Mouse (Mus musculus): ENCODE results near the gene Rflna. TPM values are rescaled to one million over a fixed set of nuclear protein-coding genes. Genes with fewer than 3 reads are reported as not detected.

The Rflna gene
- total RNA-seq, 2 experiments from 2014 or later, result 1.7 to 2.2 TPM

DNA sequence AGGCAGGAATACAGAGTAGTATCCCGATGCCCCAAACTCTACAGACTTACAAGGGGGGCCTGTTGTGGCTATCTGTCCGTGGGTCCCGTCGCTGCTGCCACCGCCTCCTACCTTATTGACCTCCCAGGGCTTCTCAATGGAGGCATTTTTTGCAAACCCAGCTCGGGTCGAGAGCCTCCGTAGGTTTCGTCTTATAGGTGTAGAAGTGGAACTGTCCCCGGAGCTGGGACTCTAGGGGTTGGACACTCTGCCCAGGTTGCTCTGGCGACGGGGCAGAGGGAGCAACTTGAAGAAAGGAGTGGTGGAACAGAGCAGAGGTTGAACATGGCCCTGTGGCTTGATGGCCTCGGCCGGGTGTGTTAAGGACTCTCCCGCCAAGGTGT lies 843 bp downstream of the Rflna start:
- no peak for DNase-seq (ENCODE audit: low spot score in 2 of 2)
- intact Hi-C loops (cut with DNase I), result no loop called here

- intact Hi-C loops (cut with DNase I), result no loop called here
- DNase-seq (ENCODE audit: low spot score in 2 of 2), result no peak
Observed at GRCm38 (mm10) chr5:125005871-125006652, 3.0 kb downstream of the Rflna start.

- intact Hi-C loops (cut with DNase I), result no loop called here
- DNase-seq (ENCODE audit: low spot score in 2 of 2), result no peak
Observed at GRCm38 (mm10) chr5:125006896-125007295, 3.9 kb downstream of the Rflna start.

DNA sequence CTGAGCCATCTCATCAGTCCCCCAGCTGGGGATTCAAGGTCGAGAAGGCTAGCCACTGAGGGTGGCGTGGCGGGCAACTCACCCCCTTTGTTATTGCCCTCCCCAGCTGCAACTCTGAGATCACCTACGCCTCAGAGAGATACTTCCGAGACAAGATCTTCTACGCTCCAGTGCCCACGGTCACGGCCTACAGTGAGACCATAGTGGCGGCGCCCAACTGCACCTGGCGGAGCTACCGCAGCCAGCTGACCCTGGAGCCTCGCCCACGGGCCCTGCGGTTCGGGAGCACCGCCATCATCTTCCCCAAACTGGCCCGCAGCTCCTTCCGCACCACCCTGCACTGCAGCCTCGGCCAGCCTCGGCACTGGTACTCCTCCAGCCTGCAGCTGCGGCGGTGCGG lies 8.1 kb downstream of the Rflna start:
- DNase-seq (ENCODE audit: low spot score in 2 of 2), result no peak
- intact Hi-C loops (cut with DNase I), result loop anchor here (5.0 kb wide), 2 partner anchors 69 to 104 kb away; no protein-coding TSS in a partner anchor

DNA sequence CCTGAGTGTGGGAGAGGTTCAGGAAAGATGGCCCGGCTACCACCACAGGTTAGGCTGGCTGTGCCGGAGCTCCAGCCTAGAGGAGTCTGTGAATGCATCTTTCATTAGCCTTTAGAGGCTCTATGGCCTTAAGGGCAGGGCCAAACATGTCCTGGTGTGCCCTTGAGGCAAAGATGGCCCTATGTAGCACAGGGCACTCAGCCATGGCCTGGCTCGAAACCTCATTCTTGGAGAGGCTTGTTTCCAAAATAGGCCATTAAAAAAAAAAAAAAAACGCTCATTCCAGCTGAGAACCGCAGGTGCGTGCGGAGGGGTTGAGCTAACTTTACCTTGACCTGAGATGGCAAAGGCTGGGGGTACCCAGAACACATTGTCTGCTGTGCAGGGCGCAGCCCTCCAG lies 8.6 kb downstream of the Rflna start:
- intact Hi-C loops (cut with DNase I), result loop anchor here (5.0 kb wide), 2 partner anchors 69 to 104 kb away; no protein-coding TSS in a partner anchor
- DNase-seq (ENCODE audit: low spot score in 2 of 2), result no peak

DNA sequence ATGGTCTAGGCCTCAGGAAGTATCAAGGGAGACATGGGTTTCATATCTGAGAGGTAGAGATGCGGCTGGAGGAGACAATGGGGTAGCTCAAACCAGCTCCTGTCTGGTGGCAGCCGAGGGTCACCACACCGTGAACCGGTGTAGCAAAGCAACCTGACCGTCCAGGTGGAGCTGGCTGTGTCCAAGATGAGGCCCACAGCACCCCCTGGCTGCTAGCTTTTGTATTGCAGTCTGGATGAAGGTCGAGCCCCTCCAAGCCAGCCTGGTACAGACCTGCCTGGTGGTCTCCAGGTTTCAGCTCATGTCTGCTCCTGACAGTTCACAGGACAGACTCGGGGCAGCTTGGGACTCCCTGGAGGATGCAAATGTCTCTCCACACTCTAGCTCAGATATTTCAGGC lies 11.5 kb downstream of the Rflna start:
- DNase-seq (ENCODE audit: low spot score in 2 of 2), result peak; percentile 64 to 65
- intact Hi-C loops (cut with DNase I), result loop anchor here (5.0 kb wide), 2 partner anchors 72 to 107 kb away; no protein-coding TSS in a partner anchor

DNA sequence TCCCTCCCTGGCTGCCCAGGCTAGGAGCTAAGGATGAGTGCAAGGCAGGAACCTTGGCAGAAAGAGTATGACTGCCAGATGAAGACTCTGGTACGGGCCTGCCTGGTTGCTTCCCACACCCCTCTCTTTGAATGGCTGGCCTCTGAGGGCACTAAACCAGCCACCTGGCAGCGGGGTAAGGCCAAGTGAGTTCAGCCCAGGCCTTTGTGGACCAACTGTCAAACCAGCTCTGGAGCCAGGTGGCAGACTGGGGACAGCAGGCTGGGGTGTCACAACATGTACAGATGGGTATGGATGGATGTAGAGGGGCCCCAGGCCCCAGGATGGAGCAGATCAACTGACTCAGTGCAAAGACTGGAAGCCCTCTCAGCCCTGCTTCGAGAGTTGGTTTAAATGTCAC lies 12.0 kb downstream of the Rflna start:
- DNase-seq (ENCODE audit: low spot score in 2 of 2), result no peak
- intact Hi-C loops (cut with DNase I), result no loop called here

DNA sequence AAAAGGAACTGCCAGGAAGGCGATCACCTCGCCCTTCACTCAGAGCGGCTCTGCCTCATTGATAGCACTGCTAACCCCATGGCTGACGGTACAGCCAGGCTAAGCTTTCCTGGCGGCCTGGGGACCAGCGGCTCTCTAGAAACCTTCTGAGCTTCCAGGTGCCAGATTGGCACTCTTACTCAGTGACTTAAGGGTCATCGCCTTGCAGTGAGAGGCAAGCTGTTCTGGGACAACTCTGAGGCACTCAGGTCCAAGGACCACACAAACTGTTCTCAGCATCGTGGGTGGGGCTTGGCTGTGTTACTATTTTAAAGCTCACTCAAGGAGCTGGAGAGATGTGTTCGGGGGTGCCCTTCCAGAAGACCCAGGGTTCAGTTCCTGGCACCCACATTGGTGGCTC lies 12.6 kb downstream of the Rflna start:
- intact Hi-C loops (cut with DNase I), result no loop called here
- no peak for DNase-seq (ENCODE audit: low spot score in 2 of 2)

DNA sequence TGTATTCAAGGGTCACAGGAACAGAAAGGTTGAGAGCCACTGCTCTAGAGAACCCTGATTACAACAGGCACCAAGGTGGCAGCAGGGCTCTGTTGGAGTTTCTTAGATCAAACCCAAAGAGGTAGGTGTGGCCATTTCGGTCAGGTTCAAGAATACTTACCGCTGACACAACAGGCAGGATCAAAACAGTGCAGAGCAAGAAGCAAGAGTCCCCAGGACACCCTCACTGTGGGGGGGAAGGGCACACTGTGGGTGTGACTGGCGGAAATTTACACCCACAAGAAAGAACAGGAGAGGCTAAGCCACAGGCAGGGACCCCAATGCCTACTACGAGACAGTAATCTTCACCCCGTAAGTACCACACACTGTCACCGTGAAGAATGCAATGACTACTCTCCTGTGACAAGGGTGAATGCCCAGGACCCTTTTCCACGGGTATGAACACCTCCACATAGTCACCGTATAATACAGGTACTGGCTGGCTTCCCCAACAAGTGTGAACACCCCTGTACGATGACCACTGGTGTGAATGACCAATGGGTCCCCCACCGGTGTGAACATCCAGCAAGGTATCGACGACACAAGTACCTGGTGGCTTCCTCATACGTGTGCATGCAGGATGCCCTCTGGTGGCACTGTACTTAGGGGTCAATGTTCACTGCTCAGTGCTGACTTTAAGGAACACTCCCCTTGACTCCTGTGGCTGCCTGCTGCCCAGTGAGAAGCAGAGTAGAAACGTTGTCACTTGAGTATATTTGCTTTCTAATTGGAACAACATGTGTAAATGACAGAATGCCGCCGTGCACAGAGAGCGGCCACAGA lies 13.6 kb downstream of the Rflna start:
- DNase-seq (ENCODE audit: low spot score in 2 of 2), result no peak
- intact Hi-C loops (cut with DNase I), result no loop called here

- intact Hi-C loops (cut with DNase I), result no loop called here
- peak; percentile 52 to 64 for DNase-seq (ENCODE audit: low spot score in 2 of 2)
Observed at GRCm38 (mm10) chr5:125017332-125017731, 14.3 kb downstream of the Rflna start.

DNA sequence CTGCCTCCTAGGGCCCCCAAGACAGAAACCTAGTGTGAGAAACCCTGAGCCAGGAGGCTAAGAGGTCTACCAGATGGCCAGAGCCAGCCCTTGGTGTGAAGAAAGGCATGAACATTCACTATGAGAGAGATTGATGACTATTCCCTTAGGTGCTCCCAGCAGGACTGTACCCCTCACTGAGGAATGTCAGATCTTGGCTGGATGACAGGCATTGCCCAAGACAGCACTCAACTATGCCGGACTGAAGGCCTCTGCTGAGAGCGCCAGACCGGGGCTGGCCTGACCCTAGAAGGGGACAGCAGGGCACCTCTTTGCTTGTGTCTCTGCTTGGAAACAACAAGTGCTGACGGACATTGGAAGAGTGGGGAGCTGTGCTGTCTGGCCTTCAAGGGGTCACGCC lies 16.1 kb downstream of the Rflna start:
- intact Hi-C loops (cut with DNase I), result no loop called here
- DNase-seq (ENCODE audit: low spot score in 2 of 2), result no peak

DNA sequence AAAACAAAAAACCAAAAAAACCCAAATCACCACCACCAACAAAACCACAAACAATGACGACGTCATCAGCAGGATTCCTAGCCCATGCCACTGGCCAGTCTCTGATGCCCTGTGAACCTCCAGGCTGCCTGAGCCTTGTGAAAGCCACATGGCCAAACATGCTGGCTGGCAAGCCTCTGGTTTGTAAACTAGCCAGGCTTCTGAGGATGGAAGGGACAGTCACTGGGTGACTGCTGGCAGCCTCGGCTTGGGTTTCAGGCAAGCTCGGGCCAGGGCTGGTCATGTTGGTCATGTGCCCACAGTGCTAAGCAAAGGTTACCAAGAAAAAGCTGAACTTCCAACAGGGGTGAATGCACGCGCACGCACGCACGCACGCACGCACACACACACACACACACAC lies 18.3 kb downstream of the Rflna start:
- intact Hi-C loops (cut with DNase I), result loop anchor here (5.0 kb wide), 1 partner anchor 246 kb away; no protein-coding TSS in a partner anchor
- DNase-seq (ENCODE audit: low spot score in 2 of 2), result peak in 1 of 2 experiments; percentile 26

- intact Hi-C loops (cut with DNase I), result loop anchor here (5.0 kb wide), 1 partner anchor 243 kb away; no protein-coding TSS in a partner anchor
Observed at GRCm38 (mm10) chr5:125024002-125024401, 21.0 kb downstream of the Rflna start.

GRCm38 (mm10) chr5:125028371-125028770 lies 25.4 kb downstream of the Rflna start:
- DNase-seq (ENCODE audit: low spot score in 2 of 2), result no peak
- intact Hi-C loops (cut with DNase I), result no loop called here

More at GRCm38 (mm10) chr5:125024002-125024401, 21.0 kb downstream of the Rflna start:
- DNase-seq (ENCODE audit: low spot score in 2 of 2), result peak; percentile 40 to 48

- no peak for DNase-seq (ENCODE audit: low spot score in 2 of 2)
- intact Hi-C loops (cut with DNase I), result no loop called here
Observed at GRCm38 (mm10) chr5:125028911-125029310, 25.9 kb downstream of the Rflna start.

DNA sequence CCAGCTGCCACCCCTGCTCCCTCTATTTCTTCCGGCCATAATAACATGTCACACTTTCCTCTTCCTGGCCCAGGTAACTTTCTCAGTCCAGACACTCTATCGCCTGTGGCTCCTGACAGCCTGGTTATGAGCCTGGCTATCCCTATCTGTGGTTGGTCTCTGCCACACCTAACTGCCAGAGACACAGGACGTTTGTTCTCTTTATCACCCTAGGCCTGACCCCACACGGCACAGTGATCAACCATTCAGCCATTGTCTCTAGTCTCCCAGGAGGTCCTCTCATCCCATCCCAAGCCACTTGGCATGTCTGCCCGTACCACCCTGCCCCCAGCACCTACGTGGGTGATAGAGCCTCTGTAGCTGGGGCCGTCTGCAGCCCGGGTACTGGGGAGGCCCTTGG lies 33.5 kb downstream of the Rflna start:
- no peak for DNase-seq (ENCODE audit: low spot score in 2 of 2)
- intact Hi-C loops (cut with DNase I), result no loop called here

- intact Hi-C loops (cut with DNase I), result no loop called here
- DNase-seq (ENCODE audit: low spot score in 2 of 2), result no peak
Observed at GRCm38 (mm10) chr5:125039377-125040027, 36.5 kb downstream of the Rflna start.

DNA sequence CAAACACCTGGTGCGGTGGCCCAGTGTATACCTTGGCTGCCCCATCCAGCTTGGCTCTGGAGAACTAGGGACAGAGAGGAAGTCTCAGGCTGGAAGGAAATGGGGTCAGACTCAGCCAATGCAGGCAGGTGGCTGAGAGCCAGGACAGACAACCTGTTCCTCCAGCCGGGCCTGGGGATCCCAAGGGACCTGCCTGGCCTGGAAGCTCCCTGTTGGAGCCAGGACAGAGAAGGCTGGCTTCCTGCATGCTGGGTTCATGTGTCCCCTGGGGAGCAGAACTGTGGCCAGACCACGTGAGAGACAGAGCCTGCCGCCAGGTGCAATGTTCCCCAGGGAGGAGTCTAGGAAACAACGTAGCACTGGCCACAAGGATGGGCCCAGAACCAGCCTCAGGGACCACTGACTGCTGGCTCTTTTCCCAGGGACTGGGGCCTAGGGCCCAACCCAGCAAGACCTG lies 37.1 kb downstream of the Rflna start:
- intact Hi-C loops (cut with DNase I), result no loop called here
- DNase-seq (ENCODE audit: low spot score in 2 of 2), result no peak

DNA sequence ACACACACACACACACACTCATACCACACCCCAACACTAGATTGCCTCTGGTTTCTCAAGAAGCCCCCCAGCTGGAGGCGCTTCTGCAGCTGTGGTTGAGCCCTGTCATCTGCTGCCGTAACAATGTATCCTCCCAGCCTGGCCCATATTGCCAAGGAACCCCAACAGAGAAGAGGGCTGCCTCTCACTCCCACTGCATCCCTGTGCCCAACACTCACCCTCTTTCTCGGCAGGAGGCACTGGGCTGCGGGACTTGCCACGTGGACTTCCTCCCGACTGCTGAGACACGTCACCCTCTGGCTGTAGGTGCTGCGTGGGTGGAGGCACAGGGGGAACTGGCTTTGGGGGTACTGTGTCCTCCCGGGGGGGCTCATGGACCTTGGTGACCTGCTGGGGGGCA lies 38.6 kb downstream of the Rflna start:
- no peak for DNase-seq (ENCODE audit: low spot score in 2 of 2)
- intact Hi-C loops (cut with DNase I), result no loop called here

DNA sequence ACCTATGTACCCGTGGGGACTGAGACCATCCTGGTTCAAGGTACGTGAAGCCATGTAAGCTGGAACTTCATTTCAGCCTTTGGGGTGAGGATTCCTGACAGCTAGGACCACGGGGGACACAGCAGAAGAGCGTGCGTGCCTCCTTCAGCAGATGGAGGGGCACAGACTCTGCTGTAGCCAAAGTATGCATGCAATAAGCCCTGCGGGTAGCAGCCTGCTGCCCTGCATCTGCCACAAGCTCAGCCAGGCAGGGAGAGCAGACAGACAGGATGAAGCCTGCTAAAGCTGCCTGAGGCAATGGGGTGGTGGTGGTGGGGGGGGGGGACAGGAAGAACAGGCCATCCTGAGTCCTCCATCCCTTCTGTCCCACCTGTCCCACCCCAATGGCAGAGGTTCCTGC lies 40.4 kb downstream of the Rflna start:
- intact Hi-C loops (cut with DNase I), result no loop called here
- DNase-seq (ENCODE audit: low spot score in 2 of 2), result no peak

Measured in left cerebral cortex, postnatal 14 days (tissue).